Comparison of ENCODE assay signal across 22 mouse cellular contexts in genomic region chr12:100680676-100681075, GRCm38 (mm10).
"Had no signal": no experiment of that assay in that cellular context is flagged by ENCODE, and none has a peak within 500 bp of the region (broad histone marks: within the 10 kb centered on the region; RNA-seq: fewer than 3 reads in every experiment).

No protein-coding gene starts in this region.

- DNase-seq: kidney, adult 18-20 months; kidney, adult 9 months; kidney, postnatal 14 days; kidney, postnatal 4 days; liver; lung, adult 18-20 months; lung, postnatal 10 days; lung, postnatal 36 days; right cerebral cortex, postnatal 25 days; spleen, adult 18-20 months; thymus, postnatal 25 days had no signal

- H3K4me1 ChIP-seq: lung, embryonic 15.5 days; midbrain, embryonic 10.5 days; midbrain, embryonic 13.5 days; neural tube, embryonic 13.5 days; stomach, embryonic 15.5 days had no signal

- H3K4me3 ChIP-seq: limb, embryonic 12.5 days; liver, embryonic 12.5 days; liver, embryonic 15.5 days; lung, embryonic 15.5 days; midbrain, embryonic 10.5 days; midbrain, embryonic 13.5 days; myocyte; neural tube, embryonic 13.5 days; stomach, embryonic 15.5 days had no signal

- H3K36me3 ChIP-seq: limb, embryonic 12.5 days; liver, embryonic 15.5 days; lung, embryonic 15.5 days; midbrain, embryonic 10.5 days; midbrain, embryonic 13.5 days; neural tube, embryonic 13.5 days; stomach, embryonic 15.5 days had no signal

- H3K9me3 ChIP-seq: limb, embryonic 12.5 days; liver, embryonic 12.5 days; liver, embryonic 15.5 days; lung, embryonic 15.5 days; midbrain, embryonic 10.5 days; midbrain, embryonic 13.5 days; neural tube, embryonic 13.5 days; stomach, embryonic 15.5 days had no signal

- ATAC-seq: intestine, embryonic 16.5 days; liver, embryonic 12.5 days; midbrain, embryonic 13.5 days; midbrain, embryonic 16.5 days had no signal

- H3K27ac ChIP-seq: limb, embryonic 12.5 days; liver, embryonic 12.5 days; liver, embryonic 15.5 days; lung, embryonic 15.5 days; midbrain, embryonic 10.5 days; midbrain, embryonic 13.5 days; neural tube, embryonic 13.5 days; stomach, embryonic 15.5 days had no signal

- H3K27me3 ChIP-seq: limb, embryonic 12.5 days; liver, embryonic 12.5 days; liver, embryonic 15.5 days; lung, embryonic 15.5 days; midbrain, embryonic 13.5 days; neural tube, embryonic 13.5 days; stomach, embryonic 15.5 days had no signal
